Mouse (Mus musculus): ENCODE data around the gene Syt8. TPM values are rescaled to one million over a fixed set of nuclear protein-coding genes. Genes with fewer than 3 reads are reported as not detected.

Gene Syt8
- 8.8 and 10.4 TPM in 2 replicates for polyA plus RNA-seq (2015; fragmentation: Nextera tagmentation; extraction: Ambion mirVana)

DNA sequence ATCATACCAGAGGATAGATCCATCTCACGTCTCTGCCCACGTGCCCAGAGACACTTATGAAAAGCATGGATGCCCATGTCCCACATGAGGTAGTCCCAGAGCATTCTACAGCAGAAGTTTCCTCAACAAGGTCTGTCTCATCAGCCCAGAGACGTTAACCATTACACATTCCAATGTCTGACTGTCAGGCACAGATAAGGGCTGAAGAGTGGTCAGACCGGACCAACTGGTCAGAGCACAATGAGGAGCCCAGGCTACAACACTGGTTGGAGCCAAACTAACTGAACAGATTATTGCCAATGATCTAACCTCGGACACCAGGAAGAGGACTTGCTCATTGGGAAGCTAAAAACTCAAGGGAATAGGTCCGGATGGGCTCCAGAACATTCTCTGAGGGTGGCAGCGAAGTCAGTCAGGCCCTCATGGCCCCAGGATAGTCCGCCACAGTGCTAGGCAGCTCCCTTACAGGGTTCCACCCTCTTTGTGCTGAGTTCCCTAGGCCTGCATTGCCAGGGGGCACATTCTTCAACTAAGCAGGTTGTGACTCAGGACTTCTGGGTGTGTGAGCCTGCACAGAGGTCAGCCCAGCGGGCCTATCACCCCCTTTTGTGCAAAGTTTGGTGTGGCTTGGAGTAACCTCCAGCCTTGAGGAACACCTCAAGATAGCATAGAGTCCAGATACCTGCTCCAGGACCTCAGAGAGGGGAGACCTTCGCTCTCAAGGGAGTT is at the start of gene Syt8:
Gene Syt8 (plus strand): TSS at position 714 of the 729 bp plus-strand sequence.
- WGBS: 74% methylated on average over 10 of the region's 10 CpGs
- peak within 1 kb of the TSS; percentile 57 for H3K9ac ChIP-seq (ENCODE audit: low read depth, low read length)
- H3K27me3 ChIP-seq (replicated peaks; ENCODE audit: control insufficient read depth, insufficient read depth, low read length): no peaks in the 10 kb centered on the region
- peak within 1 kb of the TSS; percentile 77 for H3K27ac ChIP-seq (ENCODE audit: low read length)
- no peaks in the 10 kb centered on the region for H3K36me3 ChIP-seq (ENCODE audit: control insufficient read depth, insufficient read depth, low read length)
- peak within 1 kb of the TSS; percentile 40 for H3K4me2 ChIP-seq (ENCODE audit: low read depth, low read length)
- H3K9me3 ChIP-seq (ENCODE audit: control insufficient read depth, low read length): no peaks in the 10 kb centered on the region
- H3K4me3 ChIP-seq (ENCODE audit: low read length): no peak within 1 kb of the TSS
- peaks cover 34% of the 10 kb centered on the region for H3K4me1 ChIP-seq (ENCODE audit: control insufficient read depth, insufficient read depth, low read length)
- ATAC-seq: peak; percentile 88

DNA sequence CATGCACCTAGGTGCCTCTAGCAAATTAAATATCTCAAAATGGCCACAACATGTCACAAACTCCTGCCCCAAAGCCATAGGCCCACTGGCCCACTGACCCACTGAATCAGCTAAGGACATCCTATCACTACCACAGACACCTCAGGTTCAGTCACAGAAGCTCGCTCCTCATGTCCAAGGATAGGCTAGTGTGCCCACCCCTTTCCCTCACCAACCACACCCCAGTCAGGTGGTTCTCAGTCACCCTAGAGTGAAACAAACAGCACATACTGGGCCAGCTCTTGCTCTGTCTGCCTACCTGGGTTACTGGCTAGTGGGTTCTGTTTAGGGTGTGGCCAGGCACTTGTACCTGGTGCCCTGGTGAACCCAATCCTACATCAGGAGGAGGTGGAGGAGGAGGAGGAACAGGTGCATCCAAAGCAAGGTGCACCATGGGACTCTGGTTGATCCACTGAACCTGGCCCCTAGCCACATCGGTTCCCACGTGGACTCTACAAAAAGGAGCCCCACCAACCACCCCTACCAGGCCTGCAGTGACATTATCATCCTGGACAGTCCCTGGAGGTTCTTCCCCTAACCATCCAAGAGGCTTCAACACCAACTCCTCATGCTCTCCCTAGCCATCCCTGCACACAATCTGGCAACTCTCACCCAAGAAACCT is 48.8 kb upstream of the Syt8 start:
- Histone ChIP-seq H3K9ac (ENCODE audit: low read depth, low read length) (peak overlapping the region; percentile 87), H3K4me1 (ENCODE audit: control insufficient read depth, insufficient read depth, low read length) (peaks cover 22% of the 10 kb centered on the region), H3K36me3 (ENCODE audit: control insufficient read depth, insufficient read depth, low read length) (peaks cover 34% of the 10 kb centered on the region), H3K27ac (ENCODE audit: low read length) (no peak overlapping the region), H3K9me3 (ENCODE audit: control insufficient read depth, low read length) (no peaks in the 10 kb centered on the region), H3K27me3 (replicated peaks; ENCODE audit: control insufficient read depth, insufficient read depth, low read length) (no peaks in the 10 kb centered on the region), H3K4me3 (ENCODE audit: low read length) (peak overlapping the region; percentile 92), H3K4me2 (ENCODE audit: low read depth, low read length) (peak overlapping the region; percentile 93)
- no peak for ATAC-seq
- 77% methylated on average over 3 of the region's 3 CpGs for WGBS

DNA sequence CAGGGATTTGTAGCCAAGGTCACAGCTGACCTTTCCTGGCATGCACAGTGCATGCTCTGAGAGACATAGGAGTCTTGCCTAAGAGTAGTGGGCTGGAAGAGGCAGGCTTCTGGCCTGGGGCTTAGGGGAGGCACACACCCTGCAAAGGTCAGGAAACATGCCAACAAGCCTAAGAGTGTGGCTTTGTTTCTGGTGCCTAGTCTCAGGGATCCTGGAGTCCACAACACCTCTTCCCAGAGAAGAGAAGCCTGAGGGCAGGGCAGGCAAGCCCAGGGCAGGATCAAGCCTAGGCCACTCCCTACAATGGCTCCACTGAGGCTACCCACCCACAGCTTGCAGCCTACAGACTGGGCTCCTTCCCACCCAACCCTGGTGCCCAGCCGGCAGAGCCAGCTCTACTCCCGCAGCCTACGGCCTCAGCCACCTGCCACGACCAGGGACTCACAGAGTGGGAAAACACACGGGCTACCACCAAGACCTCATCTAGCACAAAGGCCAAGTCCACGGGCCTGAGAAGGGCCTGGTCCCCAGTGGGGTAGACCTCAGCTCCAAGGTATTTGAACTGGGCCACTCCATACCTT is 47.9 kb upstream of the Syt8 start:
- Histone ChIP-seq H3K9ac (ENCODE audit: low read depth, low read length) (peak overlapping the region; percentile 87), H3K27me3 (replicated peaks; ENCODE audit: control insufficient read depth, insufficient read depth, low read length) (no peaks in the 10 kb centered on the region), H3K9me3 (ENCODE audit: control insufficient read depth, low read length) (no peaks in the 10 kb centered on the region), H3K4me2 (ENCODE audit: low read depth, low read length) (peak overlapping the region; percentile 93), H3K27ac (ENCODE audit: low read length) (peak overlapping the region; percentile 52; the same call in 1 of the 2 replicates), H3K4me1 (ENCODE audit: control insufficient read depth, insufficient read depth, low read length) (peaks cover 22% of the 10 kb centered on the region), H3K4me3 (ENCODE audit: low read length) (peak overlapping the region; percentile 92), H3K36me3 (ENCODE audit: control insufficient read depth, insufficient read depth, low read length) (peaks cover 27% of the 10 kb centered on the region)
- peak; percentile 17; the same call in 1 of the 2 replicates for ATAC-seq
- WGBS: 37% methylated on average over 6 of the region's 6 CpGs

DNA sequence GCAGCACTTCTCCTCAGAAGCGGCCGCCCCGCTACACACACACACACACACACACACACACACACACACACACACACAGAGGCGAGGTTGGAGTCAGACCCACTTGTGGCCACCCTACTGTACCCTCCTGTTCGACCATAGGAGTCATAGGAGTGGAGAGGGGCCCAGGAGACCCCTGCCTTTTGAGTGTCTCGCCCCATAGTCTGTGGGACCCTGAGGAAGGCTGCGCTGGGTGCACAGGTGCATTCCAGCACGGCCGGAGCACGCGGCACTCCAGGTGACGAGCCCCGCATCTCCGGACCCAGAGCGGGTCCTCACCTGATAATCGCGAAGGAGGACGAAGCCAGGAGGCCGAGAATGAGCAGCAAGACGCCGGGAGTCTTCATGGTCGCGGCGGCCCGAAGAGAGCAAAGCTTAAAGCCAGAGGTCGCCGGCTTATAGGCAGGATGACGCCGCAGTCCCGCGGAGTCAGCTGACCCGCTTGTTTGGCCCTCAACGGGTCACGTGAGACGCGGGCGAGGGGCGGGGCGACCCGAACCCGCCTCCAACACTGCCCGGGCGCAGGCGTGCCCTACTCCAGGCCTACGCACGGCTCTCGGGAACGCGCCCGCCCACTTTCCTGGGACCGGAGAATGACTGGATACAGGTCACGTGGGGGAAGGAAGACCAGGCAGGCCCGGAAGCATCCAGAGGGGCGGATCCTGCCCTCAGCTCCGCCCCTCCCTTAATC is 47.1 kb upstream of the Syt8 start, which contains the start of gene Ctsd:
Gene Ctsd (minus strand): TSS at position 620 of the 730 bp plus-strand sequence.
- Histone ChIP-seq H3K27me3 (replicated peaks; ENCODE audit: control insufficient read depth, insufficient read depth, low read length) (no peaks in the 10 kb centered on the region), H3K9me3 (ENCODE audit: control insufficient read depth, low read length) (no peaks in the 10 kb centered on the region), H3K9ac (ENCODE audit: low read depth, low read length) (peak within 1 kb of the TSS; percentile 87), H3K27ac (ENCODE audit: low read length) (peak within 1 kb of the TSS; percentile 81), H3K4me2 (ENCODE audit: low read depth, low read length) (peak within 1 kb of the TSS; percentile 93), H3K36me3 (ENCODE audit: control insufficient read depth, insufficient read depth, low read length) (peaks cover 18% of the 10 kb centered on the region), H3K4me1 (ENCODE audit: control insufficient read depth, insufficient read depth, low read length) (peaks cover 22% of the 10 kb centered on the region), H3K4me3 (ENCODE audit: low read length) (peak within 1 kb of the TSS; percentile 92)
- ATAC-seq: peak; percentile 97
- WGBS: under 1% methylated on average over 55 of the region's 55 CpGs

DNA sequence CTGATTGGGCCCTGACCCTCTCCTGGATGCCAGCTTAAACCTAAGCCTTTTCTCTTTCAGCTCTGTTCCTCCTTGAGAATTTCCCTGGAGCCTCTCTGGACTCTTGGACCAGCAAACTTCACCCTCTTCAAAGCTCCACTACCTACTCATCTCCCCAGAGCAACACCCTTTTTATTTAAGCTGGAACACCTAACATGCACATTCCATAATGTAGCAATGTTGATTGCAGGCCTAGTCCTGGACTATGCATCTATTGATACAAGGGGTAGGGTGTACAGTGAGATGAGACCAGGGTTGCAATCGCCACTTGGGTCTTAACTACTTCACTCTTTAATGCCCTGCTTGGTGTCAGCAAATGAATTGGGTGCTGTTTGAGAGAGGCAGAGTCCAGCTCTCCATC is 46.5 kb upstream of the Syt8 start:
- Histone ChIP-seq H3K4me3 (ENCODE audit: low read length) (peak overlapping the region; percentile 92), H3K36me3 (ENCODE audit: control insufficient read depth, insufficient read depth, low read length) (peaks cover 12% of the 10 kb centered on the region), H3K27me3 (replicated peaks; ENCODE audit: control insufficient read depth, insufficient read depth, low read length) (no peaks in the 10 kb centered on the region), H3K4me1 (ENCODE audit: control insufficient read depth, insufficient read depth, low read length) (peaks cover 22% of the 10 kb centered on the region), H3K27ac (ENCODE audit: low read length) (peak overlapping the region; percentile 81), H3K9ac (ENCODE audit: low read depth, low read length) (0 out of 2 replicates have a peak overlapping the region, but pooled peaks have one; percentile 5), H3K4me2 (ENCODE audit: low read depth, low read length) (peak overlapping the region; percentile 93), H3K9me3 (ENCODE audit: control insufficient read depth, low read length) (no peaks in the 10 kb centered on the region)
- WGBS: 89% methylated on average over 1 of the region's 1 CpGs
- no peak for ATAC-seq

DNA sequence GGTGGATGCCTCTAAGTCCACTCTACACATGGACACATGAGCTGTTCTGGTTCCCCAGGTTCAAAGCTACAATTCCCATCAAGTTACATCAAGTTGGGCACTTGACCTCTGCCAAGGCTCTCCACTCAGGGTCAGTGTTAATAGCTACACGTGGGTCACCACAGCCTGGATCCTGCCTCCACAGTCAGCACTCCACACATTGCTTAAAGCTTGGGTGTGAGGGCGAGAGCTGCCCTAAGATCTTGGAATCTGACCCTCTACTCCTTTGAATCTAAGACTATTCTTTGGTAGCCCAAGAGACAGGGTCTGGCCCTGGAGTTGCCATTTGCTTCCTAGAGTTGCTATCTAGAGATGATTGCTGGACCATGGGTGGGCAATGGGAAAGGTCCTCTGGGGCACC is 45.9 kb upstream of the Syt8 start:
- ATAC-seq: no peak
- peaks cover 22% of the 10 kb centered on the region for H3K4me1 ChIP-seq (ENCODE audit: control insufficient read depth, insufficient read depth, low read length)
- H3K4me3 ChIP-seq (ENCODE audit: low read length): no peak overlapping the region
- H3K9me3 ChIP-seq (ENCODE audit: control insufficient read depth, low read length): no peaks in the 10 kb centered on the region
- H3K4me2 ChIP-seq (ENCODE audit: low read depth, low read length): no peak overlapping the region
- no peak overlapping the region for H3K9ac ChIP-seq (ENCODE audit: low read depth, low read length)
- no peaks in the 10 kb centered on the region for H3K27me3 ChIP-seq (replicated peaks; ENCODE audit: control insufficient read depth, insufficient read depth, low read length)
- H3K27ac ChIP-seq (ENCODE audit: low read length): no peak overlapping the region; the same call in 1 of the 2 replicates
- 97% methylated on average over 2 of the region's 2 CpGs for WGBS
- peaks cover 8% of the 10 kb centered on the region; the same call in 1 of the 2 replicates for H3K36me3 ChIP-seq (ENCODE audit: control insufficient read depth, insufficient read depth, low read length)

DNA sequence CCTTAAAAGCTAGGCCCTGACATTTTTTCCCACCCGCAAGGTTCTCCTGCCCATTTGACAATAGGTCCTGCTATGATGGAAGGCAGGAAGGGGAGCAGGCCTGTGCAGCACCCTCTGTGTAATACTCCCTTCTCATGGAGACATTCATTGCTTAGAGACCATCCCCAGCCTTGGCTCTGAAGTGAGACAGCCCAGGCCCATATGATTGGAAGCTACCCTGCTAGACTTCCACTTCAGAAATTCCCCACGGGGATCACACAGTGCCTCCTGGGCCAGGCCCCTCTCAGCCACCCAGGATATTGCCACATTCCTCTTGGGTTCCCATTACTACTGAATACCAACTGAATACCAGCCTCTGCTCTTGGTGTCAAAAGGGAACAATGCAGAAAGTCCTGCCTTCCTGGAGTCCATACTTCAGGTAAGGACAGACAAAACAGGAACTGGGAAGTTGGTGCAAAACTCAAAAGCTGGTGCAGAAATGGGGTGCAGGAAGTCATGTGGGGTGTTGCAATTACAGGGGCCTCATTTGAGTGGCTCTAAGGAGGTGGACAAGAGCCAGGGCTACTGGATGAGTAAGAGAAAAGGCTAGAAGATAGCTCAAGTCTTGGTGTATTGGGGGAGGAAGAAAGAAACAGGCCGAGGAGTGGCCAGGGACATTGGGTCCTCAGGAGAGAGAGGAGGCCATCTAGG is 44.5 kb upstream of the Syt8 start:
- WGBS: 91% methylated on average over 3 of the region's 3 CpGs
- Histone ChIP-seq H3K4me3 (ENCODE audit: low read length) (no peak overlapping the region), H3K27me3 (replicated peaks; ENCODE audit: control insufficient read depth, insufficient read depth, low read length) (no peaks in the 10 kb centered on the region), H3K4me1 (ENCODE audit: control insufficient read depth, insufficient read depth, low read length) (peaks cover 22% of the 10 kb centered on the region), H3K36me3 (ENCODE audit: control insufficient read depth, insufficient read depth, low read length) (peaks cover 2% of the 10 kb centered on the region; the same call in 1 of the 2 replicates), H3K9me3 (ENCODE audit: control insufficient read depth, low read length) (no peaks in the 10 kb centered on the region), H3K4me2 (ENCODE audit: low read depth, low read length) (no peak overlapping the region), H3K9ac (ENCODE audit: low read depth, low read length) (no peak overlapping the region), H3K27ac (ENCODE audit: low read length) (no peak overlapping the region)
- no peak for ATAC-seq

DNA sequence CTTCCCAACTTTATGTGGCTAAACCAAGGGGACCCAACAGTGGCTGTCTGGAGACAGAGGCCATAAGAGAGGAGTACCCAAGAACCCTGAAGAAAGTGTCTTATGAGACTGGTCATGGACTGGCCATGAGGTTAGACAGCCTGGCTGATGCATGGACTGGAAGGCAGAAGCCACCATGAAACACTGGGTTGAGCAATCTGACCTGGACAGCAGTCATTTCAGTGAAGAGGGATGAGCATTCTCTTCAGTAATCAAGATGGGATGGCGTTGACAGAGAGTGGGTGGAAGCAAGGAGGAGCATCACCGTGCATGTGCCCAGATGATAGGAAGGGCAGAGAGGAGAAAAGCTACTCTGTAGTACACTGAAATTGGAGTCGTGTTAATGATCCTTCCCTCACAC is 43.5 kb upstream of the Syt8 start:
- WGBS: 73% methylated on average over 3 of the region's 3 CpGs
- Histone ChIP-seq H3K27me3 (replicated peaks; ENCODE audit: control insufficient read depth, insufficient read depth, low read length) (no peaks in the 10 kb centered on the region), H3K36me3 (ENCODE audit: control insufficient read depth, insufficient read depth, low read length) (no peaks in the 10 kb centered on the region), H3K4me2 (ENCODE audit: low read depth, low read length) (no peak overlapping the region), H3K27ac (ENCODE audit: low read length) (no peak overlapping the region), H3K4me3 (ENCODE audit: low read length) (no peak overlapping the region), H3K9ac (ENCODE audit: low read depth, low read length) (no peak overlapping the region), H3K9me3 (ENCODE audit: control insufficient read depth, low read length) (no peaks in the 10 kb centered on the region), H3K4me1 (ENCODE audit: control insufficient read depth, insufficient read depth, low read length) (peaks cover 13% of the 10 kb centered on the region)
- no peak for ATAC-seq
